Mouse (Mus musculus) lung, embryonic 15.5 days (tissue): ENCODE measurements around the gene Pcsk5. TPM values are rescaled to one million over a fixed set of nuclear protein-coding genes. Genes with fewer than 3 reads are reported as not detected.

Experiments used
- ATAC-seq: fragments of 200-750 bp; cut with Nextera tagmentation; 2 replicates; pipeline ENCODE4 v1.8.0; 2017; ENCODE audit warnings: moderate number of reproducible peaks, borderline replicate concordance; ENCODE audit not compliant: low FRiP score, low TSS enrichment; ENCODE audit errors: extremely low read depth
- H3K27ac ChIP-seq: fragments of 300-500 bp; sonication (generic); 2 replicates; pipeline ENCODE4 v1.5.1; 2015; ENCODE audit warnings: moderate library complexity, mild to moderate bottlenecking, inconsistent platforms
- H3K27me3 ChIP-seq: fragments of 300-500 bp; sonication (generic); 2 replicates; pipeline ENCODE4 v1.6.1; 2015; ENCODE audit warnings: inconsistent platforms
- H3K36me3 ChIP-seq: fragments of 300-500 bp; sonication (generic); 2 replicates; pipeline ENCODE4 v1.6.1; 2015; ENCODE audit warnings: inconsistent platforms
- H3K4me1 ChIP-seq: fragments of 300-500 bp; sonication (generic); 2 replicates; pipeline ENCODE4 v1.6.1; 2015; ENCODE audit warnings: inconsistent platforms
- H3K4me2 ChIP-seq: fragments of 300-500 bp; sonication (generic); 2 replicates; pipeline ENCODE4 v1.6.1; 2015; ENCODE audit warnings: inconsistent platforms, mild to moderate bottlenecking, moderate library complexity
- H3K4me3 ChIP-seq: fragments of 300-500 bp; sonication (generic); 2 replicates; pipeline ENCODE4 v1.5.1; 2015; ENCODE audit warnings: mild to moderate bottlenecking, inconsistent platforms
- H3K9ac ChIP-seq: fragments of 300-500 bp; sonication (generic); 2 replicates; pipeline ENCODE4 v1.6.1; 2015; ENCODE audit warnings: inconsistent platforms
- H3K9me3 ChIP-seq: fragments of 300-500 bp; sonication (generic); 2 replicates; pipeline ENCODE4 v1.6.1; 2016; ENCODE audit warnings: inconsistent platforms
- WGBS: fragments of 180-500 bp; shearing (Covaris S2); methylation state at CpG from one replicate; pipeline ENCODE4 v1.1.7; 2015; 5-methylcytosine and 5-hydroxymethylcytosine counted together
- polyA plus RNA-seq: library from polyadenylated mRNA; unstranded; fragments of >200 nt; fragmentation: Nextera tagmentation; extraction: Ambion mirVana; gene quantifications from 2 replicates; pipeline ENCODE4 v1.2.1, GENCODE M21; 2015

Pcsk5 gene
- polyA plus RNA-seq, 1 experiment from 2014 or later: 24.6 TPM

DNA sequence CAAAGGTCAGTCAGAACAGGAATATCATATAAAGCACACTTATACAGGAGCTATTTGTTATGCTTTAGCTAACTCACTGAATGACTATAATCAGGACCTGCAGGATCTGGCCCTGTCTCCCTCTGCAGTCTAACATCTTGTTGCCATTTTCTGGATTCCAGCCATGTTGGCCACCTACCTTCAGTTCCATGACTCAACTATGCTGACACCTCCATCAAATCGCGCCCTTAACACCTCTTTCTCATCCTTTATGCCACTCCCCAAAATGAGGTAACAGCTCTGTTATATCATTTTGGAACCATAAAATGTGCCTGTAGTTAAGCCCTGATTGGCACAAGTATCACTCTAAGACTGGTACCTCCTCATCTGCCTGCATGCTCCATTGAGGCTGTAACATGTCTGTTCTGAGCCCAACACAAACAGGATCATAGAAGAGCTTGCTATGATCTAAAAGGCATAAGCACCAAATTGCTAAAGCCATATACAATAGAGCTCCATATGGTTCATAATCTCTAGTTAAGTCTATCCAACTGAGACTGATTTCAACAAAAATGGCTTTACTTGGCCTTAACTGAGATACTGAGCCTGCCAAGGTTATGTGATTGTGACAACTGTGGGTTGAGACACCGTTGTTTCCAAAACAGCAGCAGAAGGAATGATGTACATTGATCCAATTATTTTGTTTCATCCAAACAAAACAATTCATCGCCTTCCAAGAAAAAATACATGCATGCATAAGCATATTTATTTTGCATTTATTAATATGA is 37.8 kb downstream of the Pcsk5 start:
- H3K36me3 ChIP-seq: no peaks in the 10 kb centered on the region
- no peak for ATAC-seq
- 72% methylated on average over 4 of the region's 4 CpGs for WGBS

DNA sequence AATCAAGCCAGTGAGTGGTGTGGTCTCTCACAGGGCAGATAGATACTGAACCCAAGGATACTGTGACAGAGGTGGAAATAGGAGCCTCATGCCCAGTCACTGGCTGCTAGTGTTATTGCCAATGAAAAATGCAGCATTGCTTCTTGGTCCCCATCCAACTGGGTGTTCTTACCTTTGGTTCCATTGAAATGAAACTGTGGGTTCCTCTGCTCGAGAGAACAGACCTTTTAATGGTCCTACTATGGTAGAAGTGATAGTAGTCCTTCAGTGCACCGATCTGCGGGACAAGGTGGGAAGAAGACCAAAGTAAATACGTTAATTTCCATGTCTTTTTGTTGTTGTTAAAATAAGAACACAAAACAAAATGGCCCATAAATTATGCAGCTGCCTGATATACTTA is 44.0 kb downstream of the Pcsk5 start:
- Histone ChIP-seq H3K27me3 (no peaks in the 10 kb centered on the region), H3K4me1 (no peaks in the 10 kb centered on the region), H3K9me3 (no peaks in the 10 kb centered on the region), H3K27ac (no peak overlapping the region), H3K36me3 (no peaks in the 10 kb centered on the region), H3K4me2 (no peak overlapping the region), H3K9ac (no peak overlapping the region), H3K4me3 (no peak overlapping the region)
- WGBS: 84% methylated on average over 4 of the region's 4 CpGs
- no peak for ATAC-seq

More for the DNA sequence above, 37.8 kb downstream of the Pcsk5 start:
- Histone ChIP-seq H3K9me3 (no peaks in the 10 kb centered on the region), H3K27ac (no peak overlapping the region), H3K9ac (no peak overlapping the region), H3K4me1 (peaks cover 12% of the 10 kb centered on the region), H3K4me2 (no peak overlapping the region), H3K27me3 (no peaks in the 10 kb centered on the region), H3K4me3 (no peak overlapping the region)

DNA sequence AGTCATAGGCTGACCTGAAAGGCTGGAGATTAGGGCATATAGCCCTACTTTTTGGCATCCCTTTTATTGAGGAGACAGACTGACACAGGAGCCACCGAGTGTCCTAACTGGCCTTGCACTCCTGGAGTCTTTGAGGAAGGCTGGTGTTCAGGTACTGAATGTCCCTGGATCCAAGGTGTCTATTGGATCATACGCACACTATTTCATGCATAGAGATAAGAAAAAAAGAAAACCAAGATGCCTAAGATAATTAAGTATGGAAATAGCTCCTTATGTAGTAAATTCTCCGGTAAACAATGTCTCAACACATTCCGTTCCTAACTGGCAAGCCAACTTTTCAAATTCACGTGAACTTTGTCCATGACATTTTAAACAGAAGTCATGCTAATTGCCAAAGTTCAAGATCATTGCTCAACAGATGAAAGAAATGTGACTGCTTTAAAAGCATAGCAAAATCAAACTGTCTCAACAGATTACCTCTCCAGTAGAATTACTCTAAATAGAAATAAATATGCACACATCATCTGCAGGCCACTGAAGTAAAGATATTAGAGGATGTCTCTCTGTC is 45.9 kb downstream of the Pcsk5 start:
- Histone ChIP-seq H3K9ac (no peak overlapping the region), H3K27me3 (no peaks in the 10 kb centered on the region), H3K27ac (no peak overlapping the region), H3K36me3 (no peaks in the 10 kb centered on the region), H3K4me2 (no peak overlapping the region), H3K9me3 (no peaks in the 10 kb centered on the region), H3K4me3 (no peak overlapping the region), H3K4me1 (0 out of 2 replicates have a peak, but pooled peaks cover 5% of the 10 kb centered on the region)
- WGBS: 64% methylated on average over 5 of the region's 5 CpGs
- no peak for ATAC-seq

DNA sequence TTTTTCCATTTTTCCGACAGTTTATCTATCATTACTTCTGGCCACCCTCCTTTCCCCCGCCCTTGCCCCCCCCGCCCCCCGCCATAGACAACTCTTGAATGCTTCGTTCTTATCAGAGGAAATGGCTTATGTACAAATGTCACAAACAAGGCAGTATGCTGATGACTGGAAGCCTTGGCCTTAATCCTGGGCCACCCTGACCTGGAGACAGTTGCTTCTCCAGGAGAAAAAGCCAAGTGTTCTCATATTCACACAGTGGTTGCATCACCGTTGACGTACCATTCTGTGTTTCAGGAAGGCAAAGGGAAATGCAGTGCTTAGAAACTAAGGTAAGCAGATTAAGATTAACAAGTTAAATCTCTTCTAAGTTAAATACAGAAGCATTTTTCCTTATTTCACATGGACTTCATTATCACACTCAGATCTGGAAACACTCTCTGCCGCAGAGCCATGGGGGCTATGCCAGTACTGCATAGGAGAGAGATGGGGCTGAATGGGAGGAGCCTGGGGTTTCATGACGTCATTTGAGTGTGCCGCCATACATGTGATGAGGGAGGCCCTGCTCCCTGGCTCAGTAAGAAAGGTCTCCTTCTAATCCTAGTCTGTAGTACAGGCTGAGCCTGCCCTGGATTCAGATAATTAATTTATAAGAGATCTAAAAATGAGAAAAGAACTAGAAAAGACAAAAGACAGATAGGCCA is 48.7 kb downstream of the Pcsk5 start:
- Histone ChIP-seq H3K4me1 (0 out of 2 replicates have a peak, but pooled peaks cover 5% of the 10 kb centered on the region), H3K4me2 (no peak overlapping the region), H3K9me3 (no peaks in the 10 kb centered on the region), H3K27ac (no peak overlapping the region), H3K27me3 (no peaks in the 10 kb centered on the region), H3K36me3 (no peaks in the 10 kb centered on the region), H3K4me3 (no peak overlapping the region), H3K9ac (no peak overlapping the region)
- ATAC-seq: peak; percentile 75; the same call in 1 of the 2 replicates
- WGBS: 47% methylated on average over 10 of the region's 10 CpGs

DNA sequence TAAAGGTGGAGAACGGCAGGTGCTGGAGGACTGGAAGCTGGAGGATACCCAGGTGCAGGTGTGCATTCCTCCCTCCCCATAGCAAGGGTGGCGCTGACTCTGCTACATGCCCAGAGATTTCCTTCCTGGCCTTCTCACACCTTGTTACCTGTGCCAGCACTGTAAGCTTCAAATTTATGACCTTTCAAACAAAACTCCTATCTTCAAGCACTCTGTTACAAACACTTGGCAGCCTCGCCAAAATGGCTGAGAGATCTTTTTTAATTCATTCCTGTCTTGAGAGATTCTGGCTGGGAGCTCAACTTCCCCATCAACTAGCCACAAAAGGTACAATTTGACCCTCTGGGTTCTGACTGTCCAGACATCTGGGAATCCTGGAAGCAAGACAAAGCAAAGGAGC is 50.7 kb downstream of the Pcsk5 start:
- WGBS: 69% methylated on average over 3 of the region's 3 CpGs
- H3K4me1 ChIP-seq: 0 out of 2 replicates have a peak, but pooled peaks cover 5% of the 10 kb centered on the region
- no peaks in the 10 kb centered on the region for H3K36me3 ChIP-seq
- no peak overlapping the region for H3K4me3 ChIP-seq
- no peak overlapping the region for H3K4me2 ChIP-seq
- H3K27me3 ChIP-seq: no peaks in the 10 kb centered on the region
- no peak overlapping the region for H3K9ac ChIP-seq
- ATAC-seq: no peak
- H3K27ac ChIP-seq: no peak overlapping the region
- no peaks in the 10 kb centered on the region for H3K9me3 ChIP-seq

DNA sequence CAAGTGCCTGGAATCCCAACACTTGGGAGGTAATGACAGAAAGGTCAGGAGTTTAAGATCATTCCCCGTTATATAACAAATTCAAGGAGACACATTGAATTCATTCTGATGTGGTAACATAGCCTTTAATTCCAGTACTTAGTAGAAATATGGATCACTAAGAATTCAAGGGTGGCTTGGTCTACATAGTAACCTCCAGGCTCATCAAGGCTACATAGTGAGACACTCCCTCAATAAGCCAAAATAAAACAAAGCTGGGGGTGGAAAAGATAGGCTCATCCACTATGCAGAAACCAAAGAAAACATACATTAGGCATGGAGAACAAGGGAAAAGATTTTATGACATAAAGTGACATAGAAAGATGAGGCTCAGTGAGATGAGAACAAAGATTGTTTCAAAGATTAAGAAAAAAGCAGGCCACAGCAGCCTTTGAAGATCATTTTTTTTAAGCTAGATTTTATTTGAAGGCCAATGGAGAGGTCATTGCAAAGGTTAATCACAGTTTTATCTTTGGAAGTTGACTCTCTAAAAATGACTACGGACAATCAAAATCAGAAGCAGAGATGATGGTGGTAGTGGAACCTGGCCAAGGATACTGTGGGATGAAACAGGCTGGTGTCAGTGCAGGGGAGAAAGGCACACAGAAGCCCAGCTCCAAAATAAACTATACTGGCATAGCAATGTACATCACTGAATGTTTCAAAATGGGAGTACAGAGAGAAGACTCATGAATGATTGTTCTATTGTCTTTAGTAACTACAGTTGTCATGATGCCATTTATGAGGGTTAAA is 52.8 kb downstream of the Pcsk5 start:
- H3K36me3 ChIP-seq: no peaks in the 10 kb centered on the region
- H3K4me2 ChIP-seq: no peak overlapping the region
- 71% methylated on average over 2 of the region's 2 CpGs for WGBS
- ATAC-seq: no peak
- 0 out of 2 replicates have a peak, but pooled peaks cover 5% of the 10 kb centered on the region for H3K4me1 ChIP-seq
- no peak overlapping the region for H3K9ac ChIP-seq
- no peak overlapping the region for H3K4me3 ChIP-seq
- H3K27me3 ChIP-seq: no peaks in the 10 kb centered on the region
- H3K27ac ChIP-seq: no peak overlapping the region
- no peaks in the 10 kb centered on the region for H3K9me3 ChIP-seq

DNA sequence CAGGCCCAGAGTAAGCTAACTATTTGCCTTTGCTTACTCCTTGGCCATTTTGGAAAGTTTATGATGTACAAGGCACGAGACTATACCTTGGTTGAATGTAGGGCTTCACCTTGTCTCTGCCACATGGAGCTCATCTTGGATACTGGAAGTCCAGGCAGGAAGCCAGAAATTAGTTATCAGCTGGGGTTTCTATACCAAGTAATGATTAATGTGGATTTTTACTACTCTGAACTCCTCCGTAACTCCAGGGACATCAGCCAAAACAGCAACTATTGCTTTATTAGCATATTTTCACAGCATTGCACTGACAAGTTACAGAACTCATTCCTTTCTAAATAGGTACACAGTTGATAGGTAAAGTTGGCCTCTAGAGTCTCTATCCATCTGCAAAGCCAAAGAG is 54.2 kb downstream of the Pcsk5 start:
- Histone ChIP-seq H3K4me3 (no peak overlapping the region), H3K9me3 (no peaks in the 10 kb centered on the region), H3K36me3 (no peaks in the 10 kb centered on the region), H3K4me1 (0 out of 2 replicates have a peak, but pooled peaks cover 5% of the 10 kb centered on the region), H3K4me2 (no peak overlapping the region), H3K27me3 (no peaks in the 10 kb centered on the region), H3K9ac (no peak overlapping the region), H3K27ac (no peak overlapping the region)
- ATAC-seq: no peak
- 64% methylated on average over 2 of the region's 2 CpGs for WGBS

DNA sequence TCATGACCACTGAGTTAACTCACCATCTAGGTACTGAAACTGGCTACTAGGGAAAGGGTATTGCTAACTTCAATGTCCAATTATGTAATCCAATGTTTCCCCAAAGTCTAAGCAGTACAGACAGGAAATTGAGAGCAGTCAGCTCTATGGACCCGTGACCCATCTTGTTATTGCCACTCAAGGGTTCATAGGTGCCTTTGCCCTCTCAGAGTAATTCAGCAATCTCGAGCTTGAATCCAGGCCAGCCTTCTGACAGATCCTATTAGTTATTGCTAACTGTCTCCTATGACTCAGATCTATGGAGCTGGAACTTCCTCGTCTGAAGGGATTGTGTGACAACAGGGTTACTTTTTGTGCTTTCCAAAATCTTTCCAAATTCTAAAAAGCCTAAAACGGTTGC is 56.1 kb downstream of the Pcsk5 start:
- H3K27ac ChIP-seq: no peak overlapping the region
- 65% methylated on average over 4 of the region's 4 CpGs for WGBS
- no peak for ATAC-seq

DNA sequence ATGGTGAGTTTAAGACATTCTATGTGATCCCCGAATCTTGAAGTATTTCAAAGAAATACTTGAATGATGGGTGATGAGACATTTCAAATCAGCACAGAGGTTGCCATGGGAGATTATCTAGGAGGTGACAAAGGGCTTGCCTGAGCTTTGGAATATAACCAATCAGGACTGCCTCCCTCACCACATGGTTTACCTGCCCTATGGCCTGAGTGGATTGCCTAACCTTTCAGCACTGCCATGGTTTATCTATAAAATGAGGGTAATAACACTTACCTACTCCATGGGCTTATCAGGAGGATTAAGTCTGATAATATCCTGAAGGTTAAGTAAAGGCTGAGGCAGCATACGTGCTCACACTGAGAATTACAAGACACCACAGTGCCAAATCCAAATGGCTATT is 61.5 kb downstream of the Pcsk5 start:
- Histone ChIP-seq H3K4me2 (no peak overlapping the region), H3K9ac (no peak overlapping the region), H3K36me3 (no peaks in the 10 kb centered on the region), H3K4me3 (no peak overlapping the region), H3K4me1 (0 out of 2 replicates have a peak, but pooled peaks cover 5% of the 10 kb centered on the region), H3K9me3 (no peaks in the 10 kb centered on the region), H3K27me3 (no peaks in the 10 kb centered on the region), H3K27ac (no peak overlapping the region)
- ATAC-seq: no peak
- 48% methylated on average over 2 of the region's 2 CpGs for WGBS

More for the DNA sequence above, 56.1 kb downstream of the Pcsk5 start:
- H3K4me3 ChIP-seq: no peak overlapping the region
- H3K9ac ChIP-seq: no peak overlapping the region
- no peaks in the 10 kb centered on the region for H3K9me3 ChIP-seq
- H3K27me3 ChIP-seq: no peaks in the 10 kb centered on the region
- no peak overlapping the region for H3K4me2 ChIP-seq
- no peaks in the 10 kb centered on the region for H3K4me1 ChIP-seq
- H3K36me3 ChIP-seq: no peaks in the 10 kb centered on the region

DNA sequence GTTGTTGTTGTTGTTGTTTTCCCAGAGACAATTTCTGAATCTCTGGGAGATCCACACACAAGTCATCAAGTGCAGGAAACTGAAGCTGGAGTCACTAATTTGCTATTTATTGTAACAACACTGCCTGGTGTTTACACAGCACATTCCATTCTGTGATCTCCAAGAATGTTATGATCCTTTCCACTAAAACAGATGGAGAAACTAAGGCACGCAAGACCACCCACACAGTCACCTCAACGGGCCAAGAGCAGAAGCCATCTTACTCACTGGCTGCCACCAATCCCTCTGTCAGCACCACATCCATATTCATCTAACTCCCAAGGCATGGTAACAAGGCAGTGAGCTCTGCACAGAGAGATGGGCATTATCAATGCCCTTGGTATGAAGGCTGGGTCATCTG is 62.3 kb downstream of the Pcsk5 start:
- Histone ChIP-seq H3K27me3 (no peaks in the 10 kb centered on the region), H3K4me1 (0 out of 2 replicates have a peak, but pooled peaks cover 5% of the 10 kb centered on the region), H3K27ac (no peak overlapping the region), H3K9ac (no peak overlapping the region), H3K9me3 (no peaks in the 10 kb centered on the region), H3K36me3 (no peaks in the 10 kb centered on the region), H3K4me3 (no peak overlapping the region), H3K4me2 (no peak overlapping the region)
- no peak; the same call in 1 of the 2 replicates for ATAC-seq
- WGBS: 30% methylated on average over 2 of the region's 2 CpGs

DNA sequence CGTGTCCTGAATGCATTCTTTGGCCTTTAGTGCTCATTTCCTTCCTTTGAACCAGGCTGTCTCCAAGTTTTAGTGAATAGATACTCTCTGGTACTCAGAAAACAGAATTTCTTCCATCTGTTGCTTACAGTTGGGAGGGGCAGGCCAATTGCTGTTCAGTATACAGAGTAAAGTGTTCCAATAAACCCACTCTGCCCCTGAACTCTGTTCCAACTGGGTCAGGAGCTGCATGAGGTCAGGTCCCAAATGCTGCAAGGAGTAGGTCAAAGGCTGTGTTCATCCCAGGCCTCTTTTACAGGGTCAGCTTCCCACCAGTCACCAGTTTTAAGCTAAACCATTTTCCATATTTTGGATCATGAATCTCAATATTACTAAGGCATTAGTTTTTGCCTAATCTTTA is 63.4 kb downstream of the Pcsk5 start:
- no peak overlapping the region for H3K27ac ChIP-seq
- H3K4me1 ChIP-seq: 0 out of 2 replicates have a peak, but pooled peaks cover 5% of the 10 kb centered on the region
- H3K9me3 ChIP-seq: no peaks in the 10 kb centered on the region
- H3K9ac ChIP-seq: no peak overlapping the region
- no peaks in the 10 kb centered on the region for H3K36me3 ChIP-seq
- no peak overlapping the region for H3K4me3 ChIP-seq
- WGBS: 57% methylated on average over 1 of the region's 1 CpGs
- no peaks in the 10 kb centered on the region for H3K27me3 ChIP-seq
- H3K4me2 ChIP-seq: no peak overlapping the region
- ATAC-seq: no peak
